Mouse (Mus musculus): ENCODE results near the gene Preb.

Preb gene

DNA sequence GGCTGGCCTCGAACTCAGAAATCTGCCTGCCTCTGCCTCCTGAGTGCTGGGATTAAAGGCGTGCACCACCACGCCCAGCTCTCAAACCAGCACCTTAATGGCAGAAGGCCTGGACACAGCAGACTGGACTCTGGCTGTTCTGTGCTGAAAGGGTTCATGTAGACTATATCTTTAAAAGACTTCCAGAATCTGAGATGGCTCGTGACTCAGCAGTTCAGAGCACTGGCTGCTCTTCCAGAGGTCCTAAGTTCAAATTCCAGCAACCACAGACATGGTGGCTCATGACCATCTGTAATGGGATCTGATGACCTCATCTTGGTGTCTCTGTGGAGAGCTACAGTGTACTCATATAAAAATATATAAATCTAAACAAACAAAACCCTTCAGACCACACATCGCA is 58.3 kb downstream of the Preb start:
- no peak for DNase-seq (ENCODE audit: low read depth, low spot score)

All from ZHBTc4 (cell line).